8 mouse cellular contexts compared by ENCODE assay signal in the genomic region with DNA sequence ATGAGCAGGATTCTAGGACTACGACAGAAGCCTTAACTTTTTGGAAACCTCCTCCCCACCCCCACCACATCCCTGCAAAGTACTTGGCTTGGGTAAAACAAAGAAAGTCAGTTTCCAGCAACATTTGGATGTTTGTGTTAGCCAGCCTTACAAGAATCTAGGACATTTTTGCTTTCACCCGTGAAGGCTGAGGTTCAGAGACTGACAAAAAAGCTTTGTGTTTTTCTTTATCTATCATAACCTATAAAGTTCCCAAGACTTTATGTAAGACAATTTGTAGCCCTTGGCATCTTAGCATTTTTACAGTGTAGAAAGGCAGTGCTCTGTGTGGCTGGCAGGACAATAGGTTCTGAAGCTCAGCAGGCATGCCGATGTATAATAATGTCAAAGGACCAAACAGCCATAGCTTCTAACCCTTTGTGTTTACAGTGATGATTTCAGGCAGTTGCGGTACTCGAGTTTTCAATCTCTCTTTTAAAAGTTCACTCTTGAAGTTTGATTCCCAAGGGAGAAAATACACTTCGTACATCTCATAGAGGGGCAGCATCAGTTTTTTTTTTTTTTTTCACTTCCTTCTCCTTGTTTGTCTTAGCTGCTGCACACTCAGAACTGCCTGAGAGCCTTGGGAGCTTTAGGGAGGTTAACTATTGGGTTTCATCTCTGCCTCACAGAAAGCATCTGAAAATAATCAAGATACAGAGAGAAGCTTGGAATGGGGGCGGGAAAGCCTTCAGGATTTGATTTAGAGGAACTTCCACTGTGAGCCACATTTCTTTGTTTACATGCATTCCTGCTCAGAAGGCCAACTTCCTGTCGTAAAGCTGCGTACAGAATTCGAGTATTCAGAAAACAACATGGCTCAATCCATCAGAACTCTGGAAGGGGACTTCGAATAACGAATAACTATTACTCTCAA.
DNase-seq lines count a peak whose midpoint lies in the region.

No protein-coding gene starts in this region.

- DNase-seq in heart, adult 8-10 months (ENCODE audit: low spot score), result peak; percentile 5
- DNase-seq in heart, adult 11 months, result no peak
- DNase-seq in embryo, embryonic 11.5 days (ENCODE audit: low read depth, low spot score), result peak; percentile 57
- DNase-seq in kidney, adult 11 months, result peak; percentile 61
- peak; percentile 15 for DNase-seq in lung, postnatal 36 days
- no peak for DNase-seq in thymus, postnatal 36 days
- DNase-seq in adrenal gland, postnatal 25 days, result no peak
- no peak for DNase-seq in left cerebral cortex, postnatal 4 days

- intact Hi-C loops in left cerebral cortex, postnatal 4 days (cut with DNase I), result no loop called here

Comparison
In these comparisons a context has a peak if more than half of its experiments do, and no peak if none do; other contexts are left out.
1. DNase-seq: peak in heart, adult 8-10 months (single experiment), embryo, embryonic 11.5 days (single experiment), kidney, adult 11 months (single experiment) and lung, postnatal 36 days (single experiment); none in heart, adult 11 months (single experiment), thymus, postnatal 36 days (0 of 2), adrenal gland, postnatal 25 days (single experiment) and left cerebral cortex, postnatal 4 days (single experiment).